16 mouse cellular contexts compared by ENCODE assay signal in genomic region chr1:77441987-77442386, GRCm38 (mm10).
A peak's percentile ranks its signal among the peaks of the same experiment; 100 is the strongest.
DNase-seq lines count a peak whose midpoint lies in the region; ATAC-seq and TF ChIP-seq lines count a peak whose summit lies in the region.
"Had no signal": no experiment of that assay in that cellular context is flagged by ENCODE, and none has a peak within 500 bp of the region (broad histone marks: within the 10 kb centered on the region; RNA-seq: fewer than 3 reads in every experiment).

No protein-coding gene starts in this region.

- 0 out of 2 replicates have a peak, but pooled peaks cover 3% of the 10 kb centered on the region for H3K36me3 ChIP-seq in lung, embryonic 14.5 days (ENCODE audit: insufficient read depth)
- no peaks in the 10 kb centered on the region for H3K36me3 ChIP-seq in lung, postnatal 0 days (ENCODE audit: insufficient read depth, low read length)
- H3K36me3 ChIP-seq: liver, embryonic 15.5 days had no signal

- H3K27me3 ChIP-seq in lung, embryonic 14.5 days (ENCODE audit: insufficient read depth, low read length), result no peaks in the 10 kb centered on the region
- H3K27me3 ChIP-seq in lung, postnatal 0 days (replicated peaks; ENCODE audit: insufficient read depth, low read length), result no peaks in the 10 kb centered on the region
- H3K27me3 ChIP-seq: hindbrain, embryonic 12.5 days; liver, embryonic 15.5 days; neural tube, embryonic 13.5 days had no signal

- no peak overlapping the region for H3K9ac ChIP-seq in lung, embryonic 14.5 days
- H3K9ac ChIP-seq in lung, postnatal 0 days (replicated peaks; ENCODE audit: low read depth), result no peak overlapping the region
- H3K9ac ChIP-seq: hindbrain, embryonic 12.5 days; liver, embryonic 15.5 days; neural tube, embryonic 13.5 days had no signal

- no peak overlapping the region for H3K4me3 ChIP-seq in lung, embryonic 14.5 days (ENCODE audit: low read depth, low read length)
- no peak overlapping the region for H3K4me3 ChIP-seq in lung, adult 2 months (replicated peaks; ENCODE audit: extremely low read depth, low read depth, low read length)
- no peak overlapping the region for H3K4me3 ChIP-seq in lung, postnatal 0 days (ENCODE audit: low read depth, low read length)
- H3K4me3 ChIP-seq: hindbrain, embryonic 12.5 days; liver, embryonic 15.5 days; neural tube, embryonic 13.5 days had no signal

- H3K4me2 ChIP-seq in lung, embryonic 14.5 days, result 0 out of 2 replicates have a peak overlapping the region, but pooled peaks have one; percentile 0
- H3K4me2 ChIP-seq in lung, postnatal 0 days (replicated peaks; ENCODE audit: low read depth, low read length), result peak overlapping the region; percentile 22
- H3K4me2 ChIP-seq: hindbrain, embryonic 12.5 days; liver, embryonic 15.5 days; midbrain, embryonic 11.5 days; neural tube, embryonic 13.5 days had no signal

- no peak for TF ChIP-seq POLR2A in lung, adult 2 months (IDR thresholded peaks at IDR 0.05; ENCODE audit: borderline replicate concordance, extremely low read depth, low read depth, low read length)

- ATAC-seq in lung, embryonic 14.5 days (ENCODE audit: insufficient read depth), result peak; percentile 38; the same call in 1 of the 2 replicates
- ATAC-seq in lung, postnatal 0 days, result peak; percentile 74

- 0 out of 2 replicates have a peak, but pooled peaks cover 3% of the 10 kb centered on the region for H3K4me1 ChIP-seq in lung, embryonic 14.5 days (ENCODE audit: insufficient read depth)
- peaks cover 16% of the 10 kb centered on the region for H3K4me1 ChIP-seq in lung, adult 2 months (ENCODE audit: control insufficient read depth, insufficient read depth, low read length)
- peaks cover 3% of the 10 kb centered on the region; the same call in 1 of the 2 replicates for H3K4me1 ChIP-seq in lung, postnatal 0 days (ENCODE audit: insufficient read depth, low read depth, low read length)
- H3K4me1 ChIP-seq: liver, embryonic 15.5 days had no signal

- TF ChIP-seq CTCF in lung, embryonic 14.5 days (IDR thresholded peaks at IDR 0.05; ENCODE audit: low read depth), result no peak
- no peak for TF ChIP-seq CTCF in lung, adult 2 months (IDR thresholded peaks at IDR 0.05; ENCODE audit: insufficient read depth, low read length)
- TF ChIP-seq CTCF in lung, postnatal 0 days (IDR thresholded peaks at IDR 0.05), result no peak

- peak; percentile 31 to 35 for DNase-seq in heart, adult 18-20 months
- no peak for DNase-seq in heart, postnatal 4 days
- DNase-seq in lung, embryonic 14.5 days, result peak; percentile 62
- DNase-seq in lung, adult 2 months, result no peak
- DNase-seq in lung, postnatal 0 days (ENCODE audit: low spot score), result peak; percentile 66
- DNase-seq in c-Kit-positive CD71-positive TER-119-positive erythroid progenitor cells, embryonic 14.5 days (ENCODE audit: low spot score), result no peak
- no peak for DNase-seq in embryo, embryonic 11 days
- DNase-seq in thymus, postnatal 10 days (ENCODE audit: low spot score in 2 of 2), result no peak
- DNase-seq: cerebellum, adult 9-10 months; gastrocnemius, postnatal 10 days; kidney, adult 8-10 months; thymus, postnatal 25 days had no signal

- peak; percentile 80 for TF ChIP-seq EP300 in lung, postnatal 0 days (IDR thresholded peaks at IDR 0.05)

- H3K27ac ChIP-seq in lung, embryonic 14.5 days (ENCODE audit: low read depth), result no peak overlapping the region
- no peak overlapping the region for H3K27ac ChIP-seq in lung, postnatal 0 days (ENCODE audit: low read length)
- H3K27ac ChIP-seq: liver, embryonic 15.5 days; neural tube, embryonic 13.5 days had no signal

- H3K9me3 ChIP-seq in lung, embryonic 14.5 days (ENCODE audit: low read depth, low read length), result no peaks in the 10 kb centered on the region
- no peaks in the 10 kb centered on the region for H3K9me3 ChIP-seq in lung, postnatal 0 days (ENCODE audit: low read length)
- H3K9me3 ChIP-seq: hindbrain, embryonic 12.5 days; liver, embryonic 15.5 days; neural tube, embryonic 13.5 days had no signal

- 9% methylated on average over 4 of the region's 4 CpGs for WGBS in lung, embryonic 14.5 days
- 12% methylated on average over 4 of the region's 4 CpGs for WGBS in lung, adult 2 months
- 5% methylated on average over 4 of the region's 4 CpGs for WGBS in lung, postnatal 0 days

Comparison
In these comparisons a context has a peak if more than half of its experiments do, and no peak if none do; other contexts are left out.
1. DNase-seq: peak in heart, adult 18-20 months (2 of 2), lung, embryonic 14.5 days (single experiment) and lung, postnatal 0 days (single experiment); none in heart, postnatal 4 days (single experiment), lung, adult 2 months (single experiment), c-Kit-positive CD71-positive TER-119-positive erythroid progenitor cells, embryonic 14.5 days (single experiment), embryo, embryonic 11 days (single experiment) and thymus, postnatal 10 days (0 of 2).